ENCODE assay signal across 12 mouse cellular contexts in genomic region chr3:32599328-32599727, GRCm38 (mm10).
"Had no signal": no experiment of that assay in that cellular context is flagged by ENCODE, and none has a peak within 500 bp of the region (broad histone marks: within the 10 kb centered on the region; RNA-seq: fewer than 3 reads in every experiment).

No protein-coding gene starts in this region.

- H3K36me3 ChIP-seq: limb, embryonic 10.5 days; liver, embryonic 15.5 days had no signal

- DNase-seq: kidney, adult 8-10 months; kidney, postnatal 25 days; lung, embryonic 14.5 days; lung, postnatal 10 days; lung, postnatal 4 days; midbrain, embryonic 14.5 days; thymus, postnatal 4 days had no signal

- H3K9me3 ChIP-seq: limb, embryonic 10.5 days; liver, embryonic 15.5 days; midbrain, embryonic 10.5 days; neural tube, embryonic 12.5 days had no signal

- H3K27ac ChIP-seq: left cerebral cortex, adult 2 months; limb, embryonic 10.5 days; liver, embryonic 15.5 days; midbrain, embryonic 10.5 days; neural tube, embryonic 12.5 days had no signal

- H3K4me2 ChIP-seq: liver, embryonic 15.5 days; lung, embryonic 14.5 days; neural tube, embryonic 12.5 days had no signal

- H3K4me1 ChIP-seq: limb, embryonic 10.5 days; midbrain, embryonic 10.5 days; neural tube, embryonic 12.5 days had no signal

- H3K9ac ChIP-seq: liver, embryonic 15.5 days; lung, embryonic 14.5 days; neural tube, embryonic 12.5 days had no signal

- H3K4me3 ChIP-seq: left cerebral cortex, adult 2 months; limb, embryonic 10.5 days; liver, embryonic 15.5 days; midbrain, embryonic 10.5 days; neural tube, embryonic 12.5 days had no signal

- H3K27me3 ChIP-seq: liver, embryonic 15.5 days; neural tube, embryonic 12.5 days had no signal
